Mouse (Mus musculus) kidney, postnatal 0 days (tissue): ENCODE data around the gene Caskin2. TPM values are rescaled to one million over a fixed set of nuclear protein-coding genes. Genes with fewer than 3 reads are reported as not detected.
"Not testable (repeated sequence)": the region's sequence is repeated elsewhere in the genome, so short reads cannot be mapped to it uniquely, and the experiment has no call there.

Experiments
- ATAC-seq: fragments of 200-750 bp; cut with Nextera tagmentation; replicated peaks from 2 replicates; pipeline ENCODE4 v1.8.0; 2017; ENCODE audit warnings: low read depth, moderate number of reproducible peaks, moderate TSS enrichment, moderate library complexity; ENCODE audit not compliant: low FRiP score
- DNase-seq: peaks from one replicate; pipeline ENCODE4 v3.0.0-alpha.2; 2016; ENCODE audit warnings: low spot score
- H3K27ac ChIP-seq: fragments of 300-500 bp; sonication (generic); 2 replicates; pipeline ENCODE4 v1.5.1; 2014; ENCODE audit warnings: mild to moderate bottlenecking
- H3K27me3 ChIP-seq: fragments of 300-500 bp; sonication (generic); 2 replicates; pipeline ENCODE4 v1.6.1; 2014; ENCODE audit warnings: low read length, mixed read lengths; ENCODE audit not compliant: insufficient read depth
- H3K36me3 ChIP-seq: fragments of 300-500 bp; sonication (generic); 2 replicates; pipeline ENCODE4 v1.6.1; 2014; ENCODE audit warnings: low read length, mixed read lengths; ENCODE audit not compliant: insufficient read depth
- H3K4me1 ChIP-seq: fragments of 300-500 bp; sonication (generic); replicated peaks from 2 replicates; pipeline ENCODE4 v1.6.1; 2014; ENCODE audit warnings: antibody characterized with exemption, low read length, mixed read lengths; ENCODE audit not compliant: insufficient read depth
- H3K4me2 ChIP-seq: fragments of 300-500 bp; sonication (generic); 2 replicates; pipeline ENCODE4 v1.6.1; 2014; ENCODE audit warnings: mild to moderate bottlenecking, low read length, moderate library complexity, mixed read lengths
- H3K4me3 ChIP-seq: fragments of 300-500 bp; sonication (generic); replicated peaks from 2 replicates; pipeline ENCODE4 v1.5.1; 2014; ENCODE audit warnings: low read depth, low read length
- H3K9ac ChIP-seq: fragments of 300-500 bp; sonication (generic); 2 replicates; pipeline ENCODE4 v1.6.1; 2014; ENCODE audit warnings: low read depth, low read length
- H3K9me3 ChIP-seq: fragments of 300-500 bp; sonication (generic); replicated peaks from 2 replicates; pipeline ENCODE4 v1.6.1; 2016; ENCODE audit warnings: low read length, inconsistent platforms, mixed read lengths
- CTCF ChIP-seq: IDR thresholded peaks from 2 replicates; pipeline ENCODE4 v1.5.1; 2016; ENCODE audit warnings: antibody characterized with exemption, low read depth, mild to moderate bottlenecking, moderate library complexity
- WGBS: fragments of 180-500 bp; shearing (Covaris S2); extraction: QIAGEN DNeasy Blood & Tissue Kit; methylation state at CpG from one replicate; pipeline ENCODE4 v1.1.7; 2014; 5-methylcytosine and 5-hydroxymethylcytosine counted together
- polyA plus RNA-seq: library from polyadenylated mRNA; unstranded; fragments of >200 nt; fragmentation: Nextera tagmentation; extraction: Ambion mirVana; gene quantifications from 2 replicates; pipeline ENCODE4 v1.2.1, GENCODE M21; 2015

Gene Caskin2
- polyA plus RNA-seq, result 14.2 and 14.4 TPM in 2 replicates

DNA sequence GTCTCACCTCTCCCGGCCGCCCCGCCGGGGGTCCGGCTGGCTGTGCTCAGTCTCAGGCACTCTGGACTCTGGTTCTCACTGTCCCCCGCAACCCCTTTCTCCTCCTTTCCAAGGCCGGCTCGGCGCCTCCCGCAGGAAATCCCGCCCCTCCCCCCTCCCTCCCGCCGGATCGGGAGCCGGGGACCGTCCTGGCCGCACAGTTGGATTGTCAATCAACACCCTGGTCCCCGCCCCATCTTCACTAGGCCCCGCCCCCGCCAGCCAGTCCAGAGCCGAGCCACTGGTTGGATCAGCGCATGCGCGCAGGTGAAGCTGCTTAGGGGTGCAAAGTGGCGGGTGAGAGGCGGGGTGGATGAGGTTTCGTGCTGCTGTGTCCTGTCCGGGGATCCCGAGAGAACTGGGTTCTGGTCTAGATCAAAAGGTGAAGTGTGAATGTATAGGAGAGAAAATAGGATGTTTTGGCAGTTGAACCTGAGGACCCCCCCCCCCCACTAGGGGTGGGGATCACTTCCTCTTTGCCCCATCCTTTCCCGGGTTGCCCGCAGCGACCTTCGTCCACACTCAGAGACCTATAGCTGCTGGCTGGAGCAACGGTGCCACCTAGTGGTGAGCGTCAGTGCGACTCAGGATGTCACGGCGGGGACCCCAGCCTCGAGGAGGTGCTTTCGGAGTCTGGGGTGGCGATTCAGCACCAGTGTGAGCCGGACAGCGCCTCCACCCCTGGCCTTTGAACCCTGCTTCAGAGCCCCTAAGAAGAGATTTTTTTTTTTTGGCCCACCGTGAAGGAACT, at the start of gene Caskin2:
Caskin2 (minus strand) TSS at position 133 of the 790 bp plus-strand sequence.
- peak within 1 kb of the TSS; percentile 75 for H3K9ac ChIP-seq
- H3K9me3 ChIP-seq, result no peaks in the 10 kb centered on the region
- peak within 1 kb of the TSS; percentile 79 for H3K4me3 ChIP-seq
- peak; percentile 99 for TF ChIP-seq CTCF
- DNase-seq (peak; percentile 98), ATAC-seq (peak; percentile 89)
- 0 out of 2 replicates have a peak, but pooled peaks cover 4% of the 10 kb centered on the region for H3K36me3 ChIP-seq
- WGBS, result under 1% methylated on average over 42 of the region's 44 CpGs
- H3K27ac ChIP-seq, result peak within 1 kb of the TSS; percentile 79
- H3K27me3 ChIP-seq, result no peaks in the 10 kb centered on the region
- H3K4me2 ChIP-seq, result peak within 1 kb of the TSS; percentile 93
- peaks cover 46% of the 10 kb centered on the region for H3K4me1 ChIP-seq

DNA sequence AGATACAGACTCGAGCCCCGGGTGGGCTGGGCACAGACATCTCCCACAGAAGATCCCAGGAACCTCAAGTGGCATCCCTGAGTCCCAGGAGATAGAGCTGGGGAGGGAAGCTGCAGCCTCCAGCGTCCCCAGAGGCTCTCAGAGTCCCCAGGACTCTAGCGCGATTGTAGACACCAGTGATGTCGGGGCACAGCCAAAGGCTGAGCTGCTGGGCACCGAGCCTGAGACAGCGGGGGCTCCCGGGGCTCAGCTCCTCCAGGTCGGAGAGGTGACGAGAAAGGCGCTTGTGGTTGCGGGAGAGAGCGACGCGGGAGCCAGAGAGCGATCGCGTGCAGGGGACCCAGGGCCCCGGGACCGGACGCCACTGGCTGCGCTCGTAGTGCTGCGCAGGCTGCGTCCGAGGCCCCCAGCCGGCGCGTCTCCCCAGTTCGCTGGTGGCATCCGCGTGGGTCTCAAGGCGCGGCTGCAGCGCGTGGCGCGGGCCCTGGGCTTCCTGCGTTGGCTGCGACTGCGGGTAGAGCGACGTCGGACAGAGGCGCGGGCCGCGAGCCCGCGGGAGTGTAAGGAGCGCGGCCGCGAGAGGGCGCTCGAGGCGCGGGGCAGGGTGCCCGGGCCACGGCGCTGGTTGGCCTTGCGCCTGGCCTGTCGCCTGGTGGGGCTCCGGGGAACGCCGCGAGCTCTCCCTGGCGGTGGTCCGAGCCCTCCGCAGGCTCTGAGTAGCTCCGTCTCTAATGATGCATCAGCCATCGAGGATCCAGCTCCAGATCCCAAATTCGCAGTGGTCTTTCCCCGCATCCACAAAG, 45.9 kb upstream of the Caskin2 start:
- Histone ChIP-seq H3K9ac (peak overlapping the region; percentile 53), H3K36me3 (0 out of 2 replicates have a peak, but pooled peaks cover 4% of the 10 kb centered on the region), H3K4me1 (0 out of 2 replicates have a peak, but pooled peaks cover 4% of the 10 kb centered on the region), H3K4me2 (peak overlapping the region; percentile 61), H3K27ac (no peak overlapping the region), H3K4me3 (peak overlapping the region; percentile 31), H3K9me3 (no peaks in the 10 kb centered on the region), H3K27me3 (peaks cover 16% of the 10 kb centered on the region)
- TF ChIP-seq CTCF, result peak; percentile 89
- ATAC-seq, result peak; percentile 86
- peak; percentile 94 for DNase-seq
- WGBS, result 2% methylated on average over 74 of the region's 75 CpGs

DNA sequence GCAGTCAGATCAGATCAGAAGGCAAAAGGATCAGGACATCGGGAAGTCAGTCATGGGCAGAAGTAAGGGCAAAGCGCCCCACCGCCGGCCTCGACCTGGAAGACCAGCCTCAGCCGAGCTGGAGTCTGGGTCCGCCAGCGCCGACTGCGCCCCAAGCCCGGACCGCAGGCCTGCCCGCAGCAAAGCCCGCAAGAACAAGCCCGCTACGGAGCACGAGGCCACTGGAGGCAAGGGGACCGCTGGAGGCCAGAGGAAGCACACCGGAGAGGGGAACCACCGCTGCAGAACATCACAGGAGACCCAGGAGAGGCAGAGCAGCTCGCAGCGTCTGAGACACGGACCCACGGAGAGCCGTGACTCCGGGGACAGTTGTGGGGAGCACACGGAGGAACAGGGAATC, 44.9 kb upstream of the Caskin2 start, which contains the start of gene Myo15b:
Myo15b (plus strand) TSS at position 53 of the 400 bp plus-strand sequence.
- Histone ChIP-seq H3K4me1 (0 out of 2 replicates have a peak, but pooled peaks cover 4% of the 10 kb centered on the region), H3K36me3 (peaks cover 12% of the 10 kb centered on the region), H3K9ac (peak within 1 kb of the TSS; percentile 53), H3K9me3 (no peaks in the 10 kb centered on the region), H3K27me3 (peaks cover 16% of the 10 kb centered on the region), H3K4me3 (peak within 1 kb of the TSS; percentile 31), H3K4me2 (peak within 1 kb of the TSS; percentile 61), H3K27ac (no peak within 1 kb of the TSS)
- no peak for DNase-seq
- no peak for TF ChIP-seq CTCF
- 14% methylated on average over 27 of the region's 27 CpGs for WGBS
- ATAC-seq, result no peak

DNA sequence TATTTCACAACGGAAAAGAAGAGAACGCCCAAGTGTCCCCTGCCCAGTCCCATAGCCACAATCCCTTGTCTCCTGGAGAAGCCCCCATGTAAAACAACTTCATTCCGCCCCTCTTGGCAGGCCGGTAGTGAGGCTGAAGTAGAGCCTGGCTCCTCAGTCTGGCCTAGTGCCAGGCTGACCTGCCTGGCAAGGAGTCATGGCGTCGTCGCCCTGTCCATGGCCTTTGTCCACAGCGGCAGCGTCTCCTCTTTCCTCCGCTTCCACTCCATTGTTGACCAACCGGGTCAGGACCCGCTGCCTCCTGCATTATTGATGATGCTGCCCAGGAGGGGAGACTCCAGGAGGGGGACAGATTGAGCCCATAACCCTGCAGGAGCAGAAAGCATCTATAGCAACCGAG, 44.5 kb upstream of the Caskin2 start:
- peaks cover 16% of the 10 kb centered on the region for H3K27me3 ChIP-seq
- 0 out of 2 replicates have a peak, but pooled peaks cover 4% of the 10 kb centered on the region for H3K4me1 ChIP-seq
- H3K4me2 ChIP-seq, result no peak overlapping the region
- ATAC-seq, result no peak
- peaks cover 16% of the 10 kb centered on the region for H3K36me3 ChIP-seq
- no peak for DNase-seq
- peak overlapping the region; percentile 18; the same call in 1 of the 2 replicates for H3K9ac ChIP-seq
- H3K27ac ChIP-seq, result no peak overlapping the region
- H3K9me3 ChIP-seq, result no peaks in the 10 kb centered on the region
- H3K4me3 ChIP-seq, result 0 out of 2 replicates have a peak overlapping the region, but pooled peaks have one; percentile 31
- 49% methylated on average over 13 of the region's 13 CpGs for WGBS
- TF ChIP-seq CTCF, result no peak

DNA sequence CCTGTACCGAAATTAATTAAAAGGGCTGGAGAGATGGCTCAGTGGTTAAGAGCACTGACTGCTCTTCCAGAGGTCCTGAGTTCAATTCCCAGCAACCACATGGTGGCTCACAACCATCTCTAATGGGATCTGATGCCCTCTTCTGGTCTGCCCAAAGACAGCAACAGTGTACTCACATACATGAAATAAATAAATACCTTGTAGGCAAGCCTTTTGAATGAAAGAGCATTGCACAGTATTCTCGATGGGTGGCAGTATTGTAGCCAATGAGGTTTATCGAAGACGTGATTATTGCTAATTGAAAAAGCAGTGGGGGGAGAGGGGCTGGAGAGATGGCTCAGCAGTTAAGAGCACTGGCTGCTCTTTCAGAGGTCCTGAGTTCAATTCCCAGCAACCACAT, 43.7 kb upstream of the Caskin2 start:
- not testable (repeated sequence) for DNase-seq, H3K4me2 ChIP-seq, H3K27ac ChIP-seq, H3K4me1 ChIP-seq, ATAC-seq, H3K9me3 ChIP-seq, H3K4me3 ChIP-seq, H3K9ac ChIP-seq
- WGBS, result 89% methylated on average over 4 of the region's 4 CpGs
- H3K27me3 ChIP-seq, result peaks cover 16% of the 10 kb centered on the region
- H3K36me3 ChIP-seq, result peaks cover 18% of the 10 kb centered on the region

DNA sequence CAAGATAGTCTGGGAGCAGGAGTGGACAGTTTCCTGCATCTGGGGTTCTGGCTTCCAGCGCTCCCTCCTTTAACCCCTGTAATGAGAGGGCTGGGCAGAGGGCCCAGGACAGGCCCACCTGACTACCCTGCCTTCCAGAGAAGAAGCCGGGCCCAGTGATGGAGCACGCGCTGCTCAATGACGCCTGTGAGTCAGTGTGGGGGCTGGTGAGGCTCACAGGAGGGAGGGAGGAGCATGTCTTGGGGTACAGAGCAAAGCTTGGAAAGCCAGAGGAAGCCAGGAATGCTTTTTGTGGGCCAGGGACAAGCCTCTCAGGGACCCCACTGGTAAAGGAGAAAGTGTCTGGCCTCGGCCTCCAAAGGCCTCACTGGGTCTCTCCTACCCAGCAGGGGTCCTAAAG, 41.2 kb upstream of the Caskin2 start:
- Histone ChIP-seq H3K27ac (no peak overlapping the region), H3K9ac (no peak overlapping the region), H3K4me3 (no peak overlapping the region), H3K4me2 (no peak overlapping the region), H3K9me3 (no peaks in the 10 kb centered on the region), H3K4me1 (0 out of 2 replicates have a peak, but pooled peaks cover 4% of the 10 kb centered on the region), H3K36me3 (peaks cover 30% of the 10 kb centered on the region), H3K27me3 (peaks cover 16% of the 10 kb centered on the region)
- DNase-seq (no peak), ATAC-seq (no peak)
- no peak for TF ChIP-seq CTCF
- WGBS, result 72% methylated on average over 6 of the region's 6 CpGs
